Mouse (Mus musculus): Measurements from ENCODE around the gene 2610028H24Rik.
A peak's percentile ranks its signal among the peaks of the same experiment; 100 is the strongest.

2610028H24Rik gene

GRCm38 (mm10) chr10:76448851-76449250 is at the start of gene 2610028H24Rik:
Gene 2610028H24Rik, plus strand, starts transcription at chr10:76449081.
- DNase-seq (ENCODE audit: low spot score in 2 of 2), result no peak

DNA sequence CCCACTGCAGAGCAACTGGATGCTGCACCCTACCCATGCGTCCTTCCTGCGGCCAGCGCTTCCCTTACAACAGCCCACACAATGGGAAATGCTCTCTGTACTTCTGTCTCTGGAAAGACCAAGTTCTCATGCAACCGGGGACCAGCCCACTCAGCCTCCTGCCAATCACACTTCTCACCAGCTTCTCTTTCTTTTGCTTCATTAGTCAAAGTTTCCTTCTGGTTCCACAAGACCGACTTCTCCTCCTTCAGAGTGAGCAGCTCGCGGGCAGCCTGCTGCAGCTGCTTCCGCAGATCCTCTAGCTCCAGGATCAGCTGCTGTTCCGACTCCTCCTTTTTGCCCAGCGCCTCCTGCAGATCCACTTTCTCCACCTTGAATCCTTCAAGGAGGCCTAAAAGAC is 40.4 kb upstream of the 2610028H24Rik start:
- DNase-seq (ENCODE audit: low spot score in 2 of 2), result no peak

GRCm38 (mm10) chr10:76416811-76417210 is 32.1 kb upstream of the 2610028H24Rik start:
- no peak for DNase-seq (ENCODE audit: low spot score in 2 of 2)

GRCm38 (mm10) chr10:76425674-76426073 is 23.2 kb upstream of the 2610028H24Rik start:
- no peak for DNase-seq (ENCODE audit: low spot score in 2 of 2)

- no peak for DNase-seq (ENCODE audit: low spot score in 2 of 2)
Observed at GRCm38 (mm10) chr10:76433925-76434324, 15.0 kb upstream of the 2610028H24Rik start.

DNA sequence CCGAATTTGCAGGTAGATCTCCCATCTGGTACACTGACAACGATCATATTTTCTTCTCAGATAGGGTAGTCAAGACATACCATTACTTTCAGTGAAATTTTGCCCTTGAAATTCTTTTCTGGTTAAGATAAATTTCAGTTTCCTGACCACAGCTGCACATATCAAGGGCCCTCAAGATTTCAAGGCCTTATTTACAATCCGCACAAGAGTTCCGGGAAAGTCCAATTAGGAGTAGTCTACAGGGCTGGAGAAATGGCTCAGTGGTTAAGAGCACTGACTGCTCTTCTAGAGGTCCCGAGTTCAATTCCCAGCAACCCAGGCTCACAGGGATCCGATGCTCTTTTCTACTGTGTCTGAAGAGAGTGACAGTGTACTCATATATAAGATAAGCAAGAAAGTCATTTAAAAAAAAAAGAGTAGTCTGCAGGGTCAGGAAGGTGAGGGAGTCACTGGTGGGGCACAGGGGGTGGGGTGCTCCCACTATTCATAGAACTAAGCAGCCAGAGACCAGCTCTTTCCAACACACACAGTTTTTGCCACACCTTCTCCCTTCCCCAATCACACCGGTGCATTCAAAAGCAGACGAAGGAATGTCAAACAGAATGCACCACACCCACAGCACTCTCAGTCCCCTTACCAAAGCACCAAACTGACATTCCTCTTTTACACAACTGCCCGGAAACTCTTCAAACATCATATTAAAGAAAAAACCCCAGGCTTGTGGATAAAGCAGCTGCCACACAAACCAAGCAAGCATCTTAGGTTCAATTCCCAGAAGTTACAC is 9.6 kb upstream of the 2610028H24Rik start:
- no peak for DNase-seq (ENCODE audit: low spot score in 2 of 2)

DNA sequence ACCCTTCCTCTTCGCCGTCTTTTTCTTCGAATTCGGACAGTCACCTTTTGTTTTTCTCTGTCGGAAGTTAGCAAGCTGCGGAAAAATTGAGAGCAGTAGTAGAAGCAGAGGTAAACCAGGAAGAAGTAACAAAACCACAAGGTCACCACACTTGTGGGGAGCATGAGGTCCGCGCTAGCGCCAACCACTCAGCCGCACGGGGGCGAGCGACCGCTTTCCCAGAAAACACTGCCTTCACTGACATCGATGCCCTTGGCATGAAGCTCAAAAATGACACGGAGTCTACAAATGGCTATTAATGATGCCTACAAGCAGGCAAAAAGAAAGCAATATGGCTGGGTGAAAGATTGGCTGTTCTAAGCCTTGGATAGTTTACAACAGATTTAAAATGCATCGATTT is 8.6 kb upstream of the 2610028H24Rik start, which contains the start of gene AC141477.1:
AC141477.1 (minus strand) TSS at position 164 of the 400 bp plus-strand sequence.
- DNase-seq (ENCODE audit: low spot score in 2 of 2), result no peak

GRCm38 (mm10) chr10:76442178-76443088 is 6.4 kb upstream of the 2610028H24Rik start, which contains the start of gene Pcnt:
Gene Pcnt, minus strand, starts transcription at chr10:76442786.
- peak; percentile 96 to 97 for DNase-seq (ENCODE audit: low spot score in 2 of 2)

- no peak for DNase-seq (ENCODE audit: low spot score in 2 of 2)
Observed at GRCm38 (mm10) chr10:76445996-76446681, 2.7 kb upstream of the 2610028H24Rik start.

GRCm38 (mm10) chr10:76447406-76448229 is 1.3 kb upstream of the 2610028H24Rik start:
- no peak for DNase-seq (ENCODE audit: low spot score in 2 of 2)

DNA sequence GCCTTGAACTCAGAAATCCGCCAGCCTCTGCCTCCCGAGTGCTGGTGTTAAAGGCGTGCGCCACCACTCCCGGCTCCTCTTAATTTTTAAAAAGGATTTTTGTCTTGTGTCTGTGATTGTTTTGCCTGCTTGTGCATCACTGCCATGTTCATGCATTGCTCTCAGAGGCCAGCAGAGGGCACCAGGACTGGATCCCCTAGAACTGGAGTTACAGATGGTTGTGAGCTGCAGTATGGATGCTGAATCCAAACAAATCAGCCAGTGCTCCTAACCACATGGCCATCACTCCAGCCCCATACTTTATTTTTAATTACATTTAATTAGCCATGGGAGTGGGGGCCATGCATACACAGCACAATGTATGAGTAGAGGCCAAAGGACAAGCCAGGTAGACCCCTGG is 6.4 kb downstream of the 2610028H24Rik start:
- peak in 1 of 2 experiments; percentile 66 for DNase-seq (ENCODE audit: low spot score in 2 of 2)

DNA sequence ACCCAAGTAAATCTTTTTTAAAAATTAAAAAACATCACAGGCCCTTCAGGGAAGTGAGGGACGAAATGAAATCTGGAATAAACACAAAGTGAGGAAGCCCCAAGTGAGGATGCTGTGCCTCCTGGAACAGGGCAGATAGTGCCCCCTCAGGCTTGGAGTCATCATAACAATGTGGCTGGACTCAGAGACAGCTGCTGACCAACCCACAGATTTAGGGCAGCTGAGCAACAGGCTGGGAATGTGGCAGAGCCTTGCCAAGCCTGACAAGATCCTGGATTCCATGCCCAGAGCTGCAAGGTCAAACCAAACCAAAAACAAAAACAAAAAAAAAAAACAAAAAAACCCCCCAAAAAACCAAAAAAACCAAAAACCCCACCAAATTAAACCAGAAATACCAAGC is 12.4 kb downstream of the 2610028H24Rik start:
- DNase-seq (ENCODE audit: low spot score in 2 of 2), result no peak

DNA sequence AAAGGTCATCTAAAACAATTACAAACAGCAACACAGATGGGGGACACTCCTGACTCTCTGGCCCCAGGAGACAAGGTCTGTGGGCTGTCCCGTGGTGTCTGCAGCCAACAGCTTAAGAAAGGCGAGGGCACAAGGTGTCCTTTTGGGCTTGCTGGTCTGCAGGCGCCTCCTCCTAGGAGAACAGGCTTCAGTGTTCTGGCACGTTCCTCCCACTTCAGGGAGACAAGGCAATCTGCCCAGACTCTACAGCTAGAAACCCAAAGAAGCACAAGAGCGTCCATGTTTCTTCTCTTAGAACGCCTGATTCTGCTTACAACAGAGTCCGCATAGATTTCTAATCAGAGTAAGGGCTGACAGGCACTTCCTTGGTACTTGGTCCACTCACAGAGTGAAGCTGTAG is 13.4 kb downstream of the 2610028H24Rik start:
- no peak for DNase-seq (ENCODE audit: low spot score in 2 of 2)

DNA sequence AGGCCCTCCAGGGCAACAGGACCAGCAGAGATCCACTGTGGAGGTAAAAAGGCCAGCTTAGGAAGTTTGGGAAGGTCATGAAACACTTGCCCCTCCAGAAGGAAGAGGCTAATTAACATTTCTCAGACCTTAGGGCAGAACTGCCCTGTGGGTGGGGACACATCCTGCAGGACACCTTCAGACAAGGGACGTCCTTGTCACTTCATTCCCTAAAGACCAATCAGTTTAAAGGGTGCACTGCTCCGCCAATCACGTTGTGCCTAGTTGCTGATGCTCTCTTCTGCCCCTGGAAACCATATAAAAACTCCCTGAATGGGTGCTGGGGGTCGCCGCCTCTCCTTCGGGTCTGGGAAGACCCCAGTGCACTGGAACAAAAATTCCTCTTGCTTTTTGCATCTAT is 13.8 kb downstream of the 2610028H24Rik start:
- no peak for DNase-seq (ENCODE audit: low spot score in 2 of 2)

GRCm38 (mm10) chr10:76468203-76469162 is 19.6 kb downstream of the 2610028H24Rik start, which contains the start of the genes Mcm3ap and Ybey:
Gene Mcm3ap, plus strand, starts transcription at chr10:76468927.
Gene Ybey, minus strand, starts transcription at chr10:76469114.
- DNase-seq (ENCODE audit: low spot score in 2 of 2), result peak; percentile 84 to 87

- no peak for DNase-seq (ENCODE audit: low spot score in 2 of 2)
Observed at GRCm38 (mm10) chr10:76473759-76474158, 24.9 kb downstream of the 2610028H24Rik start.

- no peak for DNase-seq (ENCODE audit: low spot score in 2 of 2)
Observed at GRCm38 (mm10) chr10:76480851-76481250, 32.0 kb downstream of the 2610028H24Rik start.

DNA sequence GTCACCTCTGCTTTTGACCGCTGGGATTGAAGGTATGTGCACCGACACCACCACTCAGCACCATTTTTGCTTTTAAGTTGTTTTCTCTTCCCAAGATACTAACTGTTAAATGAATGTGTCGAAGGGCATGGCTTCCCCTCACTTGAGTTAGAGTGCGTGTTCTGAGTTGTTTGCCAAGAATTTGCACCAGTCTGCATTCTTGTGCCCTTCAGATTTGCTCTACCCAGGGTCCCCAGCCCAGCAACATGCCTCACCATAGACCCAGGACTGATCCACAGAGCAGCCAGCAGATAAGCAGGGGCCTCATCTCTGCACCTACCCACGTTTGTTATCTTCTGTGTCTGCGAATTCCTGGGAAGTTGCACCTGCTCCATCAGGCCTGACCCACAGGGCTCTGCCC is 32.6 kb downstream of the 2610028H24Rik start:
- no peak for DNase-seq (ENCODE audit: low spot score in 2 of 2)

GRCm38 (mm10) chr10:76486302-76486701 is 37.4 kb downstream of the 2610028H24Rik start:
- no peak for DNase-seq (ENCODE audit: low spot score in 2 of 2)

GRCm38 (mm10) chr10:76488265-76488664 is 39.4 kb downstream of the 2610028H24Rik start:
- no peak for DNase-seq (ENCODE audit: low spot score in 2 of 2)

All from spleen, postnatal 10 days (tissue).